Comparison of ENCODE assay signal across 20 mouse cellular contexts in the genomic region with DNA sequence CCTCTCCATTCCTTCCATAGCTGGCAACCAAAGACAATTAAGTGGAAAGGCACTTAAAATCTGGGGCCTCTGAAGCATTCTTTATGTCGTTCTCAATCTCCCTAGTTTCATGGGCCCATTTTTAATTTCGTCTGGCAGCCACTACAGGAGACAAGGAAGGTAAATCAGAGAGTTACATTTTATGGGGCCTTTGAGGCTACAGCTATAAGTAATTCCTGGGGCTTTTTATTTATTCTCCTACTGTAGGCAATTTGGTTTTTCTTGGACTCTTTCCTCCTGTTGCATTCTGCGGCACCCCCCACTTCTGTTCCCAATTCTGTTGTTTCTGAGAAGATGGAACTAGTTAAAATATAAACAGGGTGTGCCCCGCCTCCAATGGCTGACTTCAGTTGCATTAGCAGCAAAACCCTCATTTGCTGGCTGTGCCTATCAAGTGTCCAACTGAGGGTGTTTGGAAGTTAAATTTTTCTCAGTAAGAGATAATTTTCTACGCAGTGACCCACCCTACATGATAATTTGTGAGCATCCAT.
"Had no signal": no experiment of that assay in that cellular context is flagged by ENCODE, and none has a peak within 500 bp of the region (broad histone marks: within the 10 kb centered on the region; RNA-seq: fewer than 3 reads in every experiment).

No protein-coding gene starts in this region.

- H3K36me3 ChIP-seq: limb, embryonic 15.5 days; midbrain, embryonic 12.5 days; midbrain, embryonic 15.5 days had no signal

- DNase-seq: kidney, adult 2 months; layer of hippocampus, adult 9-11 months; left cerebral cortex, postnatal 4 days; liver, postnatal 0 days; lung, embryonic 14.5 days; right cerebral cortex, adult 18-20 months; right cerebral cortex, postnatal 25 days; thymus, adult 18-20 months; thymus, postnatal 36 days had no signal

- H3K27ac ChIP-seq: hindbrain, postnatal 0 days; layer of hippocampus, adult 2 months; limb, embryonic 15.5 days; liver, embryonic 14.5 days; macrophage; midbrain, embryonic 12.5 days; midbrain, embryonic 15.5 days had no signal

- H3K9ac ChIP-seq: limb, embryonic 15.5 days; liver, embryonic 14.5 days; liver, postnatal 0 days; lung, embryonic 14.5 days; midbrain, embryonic 12.5 days; midbrain, embryonic 15.5 days had no signal

- H3K4me3 ChIP-seq: layer of hippocampus, adult 2 months; limb, embryonic 15.5 days; midbrain, embryonic 12.5 days; midbrain, embryonic 15.5 days had no signal

- H3K9me3 ChIP-seq: limb, embryonic 15.5 days; midbrain, embryonic 12.5 days; midbrain, embryonic 15.5 days had no signal

- ATAC-seq: hindbrain, postnatal 0 days; inflammation-experienced regulatory T-cells, adult 6 months; intestine, embryonic 16.5 days; liver, postnatal 0 days; lung, postnatal 0 days; midbrain, embryonic 15.5 days had no signal

- H3K4me1 ChIP-seq: limb, embryonic 15.5 days; midbrain, embryonic 12.5 days; midbrain, embryonic 15.5 days had no signal

- H3K4me2 ChIP-seq: limb, embryonic 15.5 days; liver, embryonic 11.5 days; lung, embryonic 14.5 days; midbrain, embryonic 12.5 days; midbrain, embryonic 15.5 days had no signal

- H3K27me3 ChIP-seq: limb, embryonic 15.5 days; midbrain, embryonic 12.5 days; midbrain, embryonic 15.5 days had no signal
